Mouse (Mus musculus): ENCODE results near the gene Sumo2.
"Not testable (repeated sequence)": the region's sequence is repeated elsewhere in the genome, so short reads cannot be mapped to it uniquely, and the experiment has no call there.

Gene Sumo2

DNA sequence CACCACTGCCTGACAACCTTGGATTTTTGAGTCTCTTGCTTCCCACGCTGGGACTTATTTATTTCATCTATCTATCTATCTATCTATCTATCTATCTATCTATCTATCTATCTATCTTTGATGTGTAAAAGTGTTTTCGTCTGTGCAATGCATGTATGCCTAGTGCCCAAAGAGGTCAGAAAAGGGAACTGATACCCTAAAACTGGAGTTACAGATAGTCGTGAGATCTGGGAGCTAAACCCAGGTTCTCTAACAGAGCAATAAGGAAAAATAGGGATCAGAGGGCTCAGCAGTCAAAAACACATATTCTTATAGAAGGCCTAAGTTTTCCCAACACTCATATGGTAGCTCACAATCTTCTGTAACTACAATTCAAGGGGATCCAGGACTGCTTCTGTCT lies 16.5 kb downstream of the Sumo2 start:
- in situ Hi-C loops (cut with MboI, MseI), result loop anchor here (5.0 kb wide), 1 partner anchor 82 kb away; no protein-coding TSS in a partner anchor

DNA sequence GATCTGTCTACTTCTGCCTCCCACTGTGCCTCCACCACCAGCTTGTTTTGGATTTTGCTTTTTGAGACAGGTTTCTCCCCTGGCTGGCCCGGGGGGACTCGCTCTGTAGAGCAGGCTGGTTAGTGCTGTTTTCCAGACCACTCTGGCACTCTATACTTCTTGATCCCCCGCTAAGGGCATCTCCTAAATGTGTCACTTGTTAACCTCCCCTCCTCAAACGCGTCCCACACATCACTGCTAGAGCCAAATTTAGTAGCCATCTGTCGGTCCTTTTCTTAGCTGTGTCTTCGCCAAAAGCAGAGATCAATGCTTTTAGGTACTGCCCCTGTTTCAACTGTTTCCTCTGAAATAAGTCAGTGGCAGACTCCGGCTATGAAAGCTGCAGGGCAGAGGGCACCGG lies 17.4 kb downstream of the Sumo2 start:
- in situ Hi-C loops (cut with MboI, MseI), result loop anchor here (5.0 kb wide), 1 partner anchor 81 kb away; no protein-coding TSS in a partner anchor

DNA sequence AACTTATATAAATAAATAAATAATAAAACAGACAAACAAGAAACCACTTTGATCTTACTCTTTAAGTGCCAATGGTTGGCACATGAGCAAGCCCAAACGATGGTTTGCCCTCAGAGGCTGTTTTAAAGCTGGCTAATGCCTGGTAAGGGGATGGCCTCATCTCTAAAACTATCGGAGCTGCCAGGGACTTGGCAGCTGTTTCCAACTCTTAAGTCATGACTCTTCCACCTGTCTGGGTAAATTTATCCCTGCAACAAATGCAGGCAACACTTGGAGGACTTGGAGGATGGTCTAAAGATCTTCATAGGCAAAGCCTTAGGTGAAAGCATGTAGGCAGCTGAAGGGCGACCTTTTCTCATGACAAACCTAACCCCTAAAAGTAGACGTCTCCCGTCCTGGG lies 19.1 kb downstream of the Sumo2 start:
- in situ Hi-C loops (cut with MboI, MseI), result loop anchor here (5.0 kb wide), 1 partner anchor 80 kb away; no protein-coding TSS in a partner anchor

DNA sequence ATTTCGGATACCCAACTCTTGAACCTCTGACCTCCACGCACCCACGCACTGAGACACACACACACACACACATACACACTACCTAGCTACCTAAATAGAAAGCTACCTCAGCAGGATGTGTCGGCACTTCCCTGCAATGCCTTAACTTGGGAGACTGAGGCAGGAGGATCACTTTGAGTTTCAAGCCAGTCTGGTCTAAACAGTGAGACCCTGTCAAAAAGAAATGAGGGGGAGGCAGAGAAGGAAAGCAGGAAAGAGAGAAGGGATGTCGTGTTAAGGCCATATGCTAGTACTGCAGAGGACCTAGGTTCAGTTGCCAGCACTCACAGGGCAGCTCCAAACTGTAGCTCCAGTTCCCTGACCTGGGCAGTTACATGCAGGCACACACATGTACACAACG lies 21.1 kb downstream of the Sumo2 start:
- in situ Hi-C loops (cut with MboI, MseI), result loop anchor here (5.0 kb wide), 1 partner anchor 78 kb away; no protein-coding TSS in a partner anchor

DNA sequence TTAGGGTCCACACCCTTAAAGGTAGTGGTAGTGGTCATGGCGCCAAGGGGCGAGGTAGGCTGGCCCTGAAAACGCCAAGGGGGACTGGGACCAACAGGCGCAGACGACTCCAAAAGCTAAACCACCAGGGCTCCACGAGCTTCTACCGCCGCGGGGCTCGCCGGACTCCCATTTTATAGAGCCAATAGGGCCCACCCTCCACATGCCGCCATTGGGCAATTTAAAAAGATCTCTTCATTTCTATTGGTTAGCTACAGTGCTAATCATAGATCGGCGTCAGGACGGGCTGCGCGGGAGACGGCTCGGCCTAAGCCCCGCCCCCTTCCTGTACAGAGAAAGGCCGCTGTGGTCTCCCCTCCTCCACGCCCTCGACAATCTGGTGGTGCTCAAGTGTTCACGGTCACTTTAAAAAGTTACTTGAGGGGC lies 21.8 kb downstream of the Sumo2 start, which contains the start of gene Jpt1:
Gene Jpt1 (minus strand): TSS at position 150 of the 426 bp plus-strand sequence.
- in situ Hi-C loops (cut with MboI, MseI), result no loop called here

DNA sequence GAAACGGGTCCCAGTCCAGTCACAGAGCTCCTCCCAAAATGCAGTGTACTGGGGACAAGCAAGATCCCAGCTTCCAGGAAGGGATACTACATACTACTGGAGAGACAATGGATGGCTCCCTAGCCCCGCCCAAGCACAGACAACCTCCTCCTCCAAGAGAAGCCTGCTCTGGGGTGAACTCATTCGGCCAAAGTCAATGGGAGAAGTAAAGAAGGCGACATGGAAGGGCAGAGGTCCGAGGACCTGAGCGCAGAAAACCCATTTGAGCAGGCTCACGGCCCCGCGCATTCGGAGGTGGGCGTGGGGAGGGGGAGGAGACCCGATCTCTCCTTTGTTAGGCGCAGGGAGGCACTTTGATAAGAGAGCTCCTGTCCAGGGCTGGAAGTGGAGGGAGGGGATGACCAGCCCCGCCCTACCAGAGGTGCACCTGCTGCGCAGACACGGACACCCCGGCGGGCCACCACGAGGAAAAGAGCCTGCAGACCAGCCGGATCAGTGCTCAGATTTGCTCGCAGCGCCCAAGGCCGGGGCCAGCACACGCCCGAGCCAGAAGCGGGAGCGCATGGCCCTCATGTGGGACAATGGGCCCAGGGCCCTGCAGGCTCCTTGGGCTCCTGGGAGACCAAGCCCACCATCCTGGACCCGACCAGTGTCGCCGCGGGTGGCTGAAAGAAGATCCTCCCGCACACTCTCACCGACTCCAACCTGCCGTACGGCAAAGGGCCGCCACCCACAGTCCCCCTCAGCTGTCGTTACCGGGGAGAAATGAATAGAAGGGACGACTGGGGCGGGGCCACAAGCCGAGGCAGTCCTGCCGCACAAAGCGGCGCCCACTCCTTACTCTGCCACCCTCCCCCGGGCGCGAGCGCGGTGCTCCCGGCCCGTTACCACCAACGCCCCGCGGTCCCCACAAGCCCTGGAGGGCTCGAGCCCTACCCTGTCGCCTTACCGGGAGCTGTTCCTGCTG lies 22.5 kb downstream of the Sumo2 start:
- in situ Hi-C loops (cut with MboI, MseI), result no loop called here

DNA sequence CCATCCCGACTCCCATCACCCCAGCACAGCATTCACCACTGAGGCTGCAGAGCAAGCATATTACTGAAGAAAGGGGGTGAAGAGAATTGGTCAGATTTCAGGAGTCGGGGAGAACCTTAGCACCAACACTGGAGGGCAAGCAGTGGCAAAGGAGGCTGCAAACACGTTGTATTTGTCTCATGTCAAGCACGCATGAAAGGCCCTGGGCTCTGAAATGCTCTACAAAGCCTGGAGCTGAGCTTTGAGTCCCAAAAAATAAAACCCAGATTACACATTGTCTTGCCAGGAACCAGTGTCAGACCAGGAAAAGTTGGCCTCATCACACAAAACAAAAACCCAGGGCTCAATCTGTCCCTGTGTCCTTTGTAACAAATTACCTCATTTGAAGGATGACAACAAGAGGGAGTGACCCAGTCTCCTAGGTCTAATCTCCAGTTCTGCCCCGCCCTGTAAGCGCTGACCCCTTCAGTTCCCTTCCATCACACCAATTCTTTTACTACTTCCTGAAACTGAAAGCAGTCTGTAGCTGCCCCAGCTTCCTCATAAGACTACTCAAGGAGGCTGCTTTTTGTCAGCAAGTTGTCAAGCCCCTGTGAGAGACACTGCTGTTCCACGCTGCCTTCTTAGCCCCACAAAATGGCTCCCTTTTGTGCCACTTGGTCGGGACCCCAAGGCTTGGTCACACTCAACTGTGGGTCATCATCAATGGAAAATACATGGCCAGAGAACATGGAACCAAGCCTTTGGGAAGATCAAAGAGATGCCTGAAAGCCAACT lies 23.5 kb downstream of the Sumo2 start:
- in situ Hi-C loops (cut with MboI, MseI), result no loop called here

DNA sequence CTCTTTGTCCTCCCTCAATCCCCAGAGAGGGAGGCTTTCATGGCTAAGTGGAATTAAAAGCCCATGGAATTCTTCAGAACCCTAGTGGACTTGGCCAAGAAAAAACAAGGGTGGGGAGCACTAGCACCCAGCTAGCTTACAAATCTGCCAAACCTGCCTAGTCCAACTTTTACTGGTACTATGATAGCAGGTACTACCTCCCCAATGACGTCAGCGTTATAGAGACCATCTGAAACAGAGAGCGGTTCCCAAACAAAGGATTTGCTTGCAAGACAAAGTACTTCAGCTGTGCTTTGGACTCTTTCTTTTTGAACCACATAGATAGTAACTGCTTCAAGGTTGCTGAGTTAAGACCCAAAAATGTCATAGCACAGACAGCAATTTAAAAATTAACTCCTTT lies 24.1 kb downstream of the Sumo2 start:
- in situ Hi-C loops (cut with MboI, MseI), result no loop called here

DNA sequence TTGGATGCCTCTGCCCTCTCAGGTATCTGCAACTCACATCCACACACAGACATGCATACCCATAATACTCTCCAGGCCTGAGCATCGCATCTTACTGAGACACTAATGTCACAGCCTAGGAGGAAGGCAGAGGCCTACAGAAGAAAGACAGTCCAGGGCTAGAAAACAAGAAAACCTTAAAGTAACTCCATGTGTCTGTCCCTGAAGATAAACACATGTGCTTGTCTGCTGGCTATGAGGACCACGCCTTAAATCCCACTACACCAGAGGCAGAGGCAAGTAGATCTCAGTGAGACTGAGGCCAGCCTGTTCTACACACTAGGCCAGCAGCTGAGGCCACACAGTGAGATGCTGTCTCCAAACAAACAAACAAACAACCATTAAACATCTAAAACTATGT lies 25.0 kb downstream of the Sumo2 start:
- in situ Hi-C loops (cut with MboI, MseI), result no loop called here

DNA sequence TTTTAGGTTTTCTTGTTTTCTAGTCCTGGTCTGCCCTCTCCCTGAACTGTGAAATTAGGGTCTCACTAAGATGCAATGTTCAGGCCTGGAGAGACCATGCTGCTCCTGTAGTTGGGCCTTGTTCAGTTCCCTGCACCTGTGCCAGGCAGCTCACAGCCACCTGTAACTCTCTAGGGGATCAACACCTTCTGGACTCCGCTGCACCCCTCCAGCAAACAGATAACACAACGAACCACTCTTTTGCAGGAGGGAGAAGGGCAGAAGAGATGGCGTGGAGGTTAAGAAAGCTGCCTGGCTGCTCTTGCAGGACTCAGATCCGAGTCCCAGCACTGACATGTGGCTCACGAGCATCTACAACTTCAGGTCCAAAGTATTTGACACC lies 25.6 kb downstream of the Sumo2 start:
- in situ Hi-C loops (cut with MboI, MseI), result no loop called here

DNA sequence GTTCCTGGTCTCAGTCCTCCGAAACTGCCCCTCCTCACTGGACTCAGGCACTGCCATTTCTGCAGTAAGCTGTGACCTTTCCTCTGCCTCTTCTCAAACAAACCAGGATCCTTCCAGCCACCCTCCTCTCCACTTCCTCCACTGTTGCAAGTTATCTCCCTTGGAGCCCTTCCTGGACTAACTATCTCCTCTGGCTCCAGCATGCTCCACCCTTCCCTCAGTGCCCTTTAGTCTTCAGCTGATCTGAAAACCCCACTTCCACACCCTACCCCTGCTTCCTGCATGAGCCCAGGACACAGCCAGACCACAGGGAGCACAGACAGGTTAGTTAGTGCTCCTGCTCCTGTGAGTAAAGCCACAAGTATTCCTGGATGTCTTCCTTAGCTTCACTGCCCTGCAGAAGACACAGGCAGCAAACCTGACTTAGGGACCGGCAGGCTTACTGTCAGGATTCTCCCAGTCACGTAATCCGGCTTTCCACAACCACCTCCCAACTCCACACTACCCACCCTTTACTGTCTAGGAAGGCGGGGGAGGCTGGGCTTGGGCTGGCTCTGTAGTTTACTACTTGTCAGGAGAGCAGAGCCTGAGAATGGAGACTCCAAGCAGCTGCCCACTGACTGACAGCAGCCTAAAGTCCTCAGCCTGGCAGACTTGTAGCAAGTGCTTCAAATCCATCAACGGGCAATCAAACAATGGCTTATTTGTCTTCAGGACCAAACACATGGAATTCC lies 26.1 kb downstream of the Sumo2 start:
- in situ Hi-C loops (cut with MboI, MseI), result no loop called here

DNA sequence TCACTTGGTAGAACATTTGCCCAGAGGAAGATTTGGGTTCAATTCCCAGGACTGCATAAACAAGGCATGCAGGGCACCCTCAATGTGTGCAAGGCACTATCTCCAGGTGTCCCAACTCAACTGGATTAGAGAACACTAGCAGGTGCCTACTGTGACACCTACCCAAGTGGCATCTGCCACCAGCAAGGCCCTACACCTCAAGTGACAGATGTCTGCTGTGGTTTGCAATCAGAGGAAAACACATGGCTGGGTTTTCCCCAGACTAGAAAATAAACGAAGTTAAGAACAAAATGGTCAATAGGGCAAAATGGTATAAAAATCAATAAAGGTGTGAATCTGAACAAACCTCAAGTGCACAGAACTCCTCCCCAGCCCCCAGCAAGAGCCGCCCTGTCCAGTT lies 28.0 kb downstream of the Sumo2 start:
- in situ Hi-C loops (cut with MboI, MseI), result no loop called here

DNA sequence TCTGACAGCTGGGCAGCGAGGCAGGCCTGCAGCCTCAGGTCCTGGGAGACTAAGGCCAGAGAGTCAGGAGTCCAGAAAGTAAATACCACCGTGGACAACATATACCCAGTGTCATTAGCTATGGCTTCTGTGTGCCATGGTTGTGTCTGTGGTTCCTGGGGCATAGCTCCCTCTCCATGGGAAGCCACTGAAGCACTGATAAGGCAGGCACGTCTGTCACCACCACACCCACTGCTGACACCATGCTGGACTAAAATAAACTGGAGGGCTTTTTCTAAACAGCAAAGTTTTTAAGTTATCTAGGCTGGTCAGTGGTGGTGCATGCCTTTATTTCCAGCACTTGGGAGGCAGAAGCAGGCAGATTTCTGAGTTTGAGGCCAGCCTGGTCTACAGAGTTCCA lies 29.5 kb downstream of the Sumo2 start:
- in situ Hi-C loops (cut with MboI, MseI), result no loop called here

DNA sequence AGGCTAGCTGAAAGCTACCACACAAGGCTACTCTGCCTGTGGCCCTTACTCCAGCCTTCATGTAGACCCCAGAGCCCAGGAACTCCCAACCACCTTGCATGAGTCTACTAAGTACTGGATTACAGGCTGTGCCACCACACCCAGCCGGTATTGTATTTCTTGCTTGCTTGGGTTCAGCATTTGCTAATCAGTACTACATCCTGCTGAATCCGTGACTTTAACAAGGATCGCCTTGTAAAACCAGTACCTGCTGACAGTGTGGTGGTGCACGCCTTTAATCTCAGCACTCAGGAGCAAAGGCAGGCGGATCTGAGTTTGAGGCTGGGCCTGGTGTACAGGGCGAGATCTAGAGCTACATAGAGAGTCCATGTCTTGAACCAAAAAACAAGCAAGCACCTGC lies 33.4 kb downstream of the Sumo2 start:
- in situ Hi-C loops (cut with MboI, MseI), result no loop called here

DNA sequence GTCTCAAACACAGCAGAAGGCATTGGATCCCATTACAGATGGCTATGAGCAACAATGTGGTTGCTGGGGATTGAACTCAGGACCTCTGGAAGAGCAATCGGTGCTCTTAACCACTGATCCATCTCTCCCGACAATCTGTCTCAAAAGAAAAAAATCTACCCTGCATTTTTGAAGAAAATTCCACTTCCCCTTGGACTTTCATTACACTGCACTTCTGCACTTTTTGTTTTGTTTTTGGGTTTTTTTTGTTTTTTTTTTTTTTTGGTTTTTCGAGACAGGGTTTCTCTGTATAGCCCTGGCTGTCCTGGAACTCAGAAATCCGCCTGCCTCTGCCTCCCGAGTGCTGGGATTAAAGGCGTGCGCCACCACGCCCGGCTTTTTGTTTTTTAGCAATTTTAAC lies 39.5 kb downstream of the Sumo2 start:
- in situ Hi-C loops (cut with MboI, MseI), result not testable (repeated sequence)

DNA sequence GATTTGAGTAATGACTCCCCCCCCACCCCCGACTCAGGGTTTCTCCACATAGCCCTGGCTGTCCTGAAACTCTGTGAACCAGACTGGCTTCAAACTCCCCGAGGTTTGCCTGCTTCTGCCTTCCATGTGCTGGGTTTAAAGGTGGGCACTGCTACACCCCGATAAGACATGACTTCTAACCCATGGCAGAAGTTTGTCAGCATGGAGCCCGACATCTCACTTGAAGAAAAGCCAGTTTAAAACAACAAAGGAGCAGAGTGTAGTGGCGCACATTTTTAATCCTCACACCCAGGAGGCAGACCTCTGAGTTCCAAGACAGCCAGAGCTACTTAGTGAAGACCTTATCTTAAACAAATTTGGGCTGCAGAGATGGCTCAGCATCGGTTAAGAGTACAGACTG lies 43.7 kb downstream of the Sumo2 start:
- in situ Hi-C loops (cut with MboI, MseI), result no loop called here

DNA sequence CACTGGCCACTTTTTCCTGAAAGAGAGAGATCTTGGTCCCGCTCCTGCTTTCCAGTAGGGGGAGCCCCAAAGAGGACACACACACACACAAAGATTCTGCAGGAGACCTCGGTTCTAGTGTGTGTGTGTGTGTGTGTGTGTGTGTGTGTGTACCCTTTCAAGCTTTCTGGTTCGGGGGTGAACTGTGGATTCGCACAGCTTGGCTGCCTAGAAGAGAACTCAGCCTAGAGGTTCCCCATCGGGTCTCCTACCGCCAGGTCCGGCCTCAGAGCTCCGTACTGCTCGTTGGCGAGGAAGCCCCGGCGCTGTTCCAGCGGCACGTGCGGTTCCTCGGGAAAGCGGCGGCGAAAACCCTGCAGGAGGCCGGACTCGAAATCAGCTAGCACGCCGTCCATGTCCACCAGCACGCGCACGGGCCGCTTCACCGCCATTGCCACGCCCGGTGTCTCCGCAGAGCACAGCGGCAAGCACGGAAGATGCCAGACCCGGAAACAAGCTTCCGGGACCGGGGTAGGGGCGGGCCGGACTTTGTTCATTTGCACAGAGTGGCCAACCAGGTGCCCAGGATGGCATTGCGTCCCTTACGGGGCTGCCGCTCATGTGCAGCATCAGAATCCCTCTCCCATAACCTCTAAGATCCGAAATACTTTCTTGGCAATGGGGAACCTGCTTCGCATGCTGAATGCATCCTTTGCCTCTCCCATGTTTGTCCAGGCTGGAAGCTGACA lies 44.6 kb downstream of the Sumo2 start, which contains the start of gene Nt5c:
Gene Nt5c (minus strand): TSS at position 507 of the 728 bp plus-strand sequence.
- in situ Hi-C loops (cut with MboI, MseI), result no loop called here

DNA sequence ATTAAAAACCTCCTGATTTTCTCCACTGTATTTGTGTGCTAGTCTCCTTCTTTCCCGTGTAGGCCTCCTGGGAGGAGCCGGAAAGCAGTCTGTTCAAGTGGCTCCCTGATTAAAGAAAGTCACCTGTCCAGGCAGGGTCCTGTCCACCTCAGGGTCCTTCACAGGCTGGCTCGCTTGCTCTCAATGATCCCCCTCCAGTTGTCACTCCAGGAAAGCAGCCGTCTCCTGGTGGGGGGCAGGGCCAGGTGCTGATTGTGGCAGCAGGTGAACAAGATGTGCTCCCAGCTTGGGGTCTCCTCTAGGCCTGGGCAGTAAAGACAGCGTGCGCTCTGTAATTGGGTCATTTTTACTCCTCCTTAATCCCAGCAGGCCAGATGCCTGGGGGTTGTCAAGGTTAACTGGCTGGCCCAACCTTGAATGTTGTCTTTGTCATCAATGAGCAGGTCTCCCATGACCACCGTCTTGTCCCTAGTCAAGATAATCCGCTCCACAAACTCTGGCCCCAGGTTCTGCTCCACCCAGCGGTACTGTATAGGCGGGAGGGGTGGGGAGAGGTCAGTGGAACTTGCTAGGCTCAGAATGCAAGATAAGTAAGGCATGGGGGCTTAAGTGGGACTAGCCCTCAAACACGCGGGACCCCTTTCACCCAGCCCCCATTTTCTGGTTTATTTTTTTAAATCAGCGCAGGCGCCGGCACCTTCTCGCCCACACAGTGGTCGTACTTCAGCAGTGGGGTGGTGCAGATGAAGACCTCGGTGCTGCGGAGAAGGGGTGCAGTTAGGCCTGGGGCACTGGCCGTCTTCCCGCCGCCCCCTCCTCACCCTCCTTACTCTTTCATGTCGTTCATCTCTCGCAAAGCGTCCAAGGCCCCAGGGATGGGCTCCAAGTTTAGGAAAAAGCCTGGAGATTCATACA lies 45.4 kb downstream of the Sumo2 start:
- in situ Hi-C loops (cut with MboI, MseI), result no loop called here

DNA sequence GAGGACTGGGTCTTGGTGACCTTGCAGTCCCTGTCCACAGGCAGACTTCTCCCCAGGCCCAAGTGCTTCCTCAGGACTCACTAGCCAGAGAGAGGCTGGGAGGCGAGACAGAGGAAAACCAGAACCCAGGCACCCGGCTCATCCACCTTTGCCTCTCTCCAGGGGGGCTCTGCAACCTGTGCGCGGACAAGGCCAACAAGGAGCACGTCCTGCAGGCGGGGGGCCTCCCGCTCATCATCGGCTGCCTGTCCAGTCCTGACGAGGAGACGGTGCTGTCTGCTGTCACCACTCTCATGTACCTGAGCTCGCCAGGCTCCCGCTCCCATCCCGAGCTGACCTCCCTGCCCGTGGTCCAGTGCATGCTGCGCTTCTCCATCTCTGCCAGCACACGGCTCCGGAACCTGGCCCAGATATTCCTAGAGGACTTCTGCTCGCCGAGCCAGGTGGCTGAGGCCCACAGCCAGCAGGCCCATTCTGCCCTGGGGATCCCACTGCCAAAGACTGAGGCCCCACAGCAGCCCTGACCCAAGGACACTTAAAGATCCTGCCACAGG lies 47.4 kb downstream of the Sumo2 start:
- in situ Hi-C loops (cut with MboI, MseI), result no loop called here

DNA sequence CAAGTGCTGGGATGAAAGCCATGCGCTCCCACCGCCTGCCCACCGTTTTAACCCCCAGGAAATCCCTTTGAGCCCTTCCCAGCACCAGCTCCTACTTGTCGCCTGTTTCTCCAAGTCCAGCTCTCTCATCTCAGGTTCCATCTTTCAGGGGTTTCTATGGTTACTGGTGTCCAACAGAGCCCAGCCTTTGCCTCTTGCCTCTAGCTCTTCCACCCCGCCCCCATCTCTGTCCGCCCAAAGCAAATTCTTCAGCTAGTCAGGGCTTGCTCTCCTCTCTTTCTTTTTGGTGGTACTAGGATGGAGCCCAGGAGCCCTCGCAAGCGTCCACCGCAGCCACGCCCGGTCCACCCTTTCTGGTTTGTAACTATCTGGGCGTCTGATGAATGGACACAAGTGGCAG lies 50.9 kb downstream of the Sumo2 start:
- in situ Hi-C loops (cut with MboI, MseI), result no loop called here
